Mouse (Mus musculus) heart, embryonic 13.5 days (tissue): ENCODE measurements at regions not wholly inside any gene's neighbourhood (a gene's known extent, or its start where the extent isn't known, plus 50 kb on each side); places are given as distances from the start of the nearest gene placed in this dataset.

Source experiments
- ATAC-seq: fragments of 200-750 bp; cut with Nextera tagmentation; 2 replicates; pipeline ENCODE4 v1.8.0; 2017; ENCODE audit warnings: moderate TSS enrichment; ENCODE audit not compliant: insufficient number of reproducible peaks, low FRiP score, low TSS enrichment; ENCODE audit errors: extremely low read depth
- H3K27ac ChIP-seq: fragments of 300-500 bp; sonication (generic); replicated peaks from 2 replicates; pipeline ENCODE4 v1.5.1; 2015; ENCODE audit warnings: moderate library complexity, mild to moderate bottlenecking, inconsistent platforms
- H3K27me3 ChIP-seq: fragments of 300-500 bp; sonication (generic); replicated peaks from 2 replicates; pipeline ENCODE4 v1.6.1; 2015; ENCODE audit warnings: mild to moderate bottlenecking, inconsistent platforms
- H3K36me3 ChIP-seq: fragments of 300-500 bp; sonication (generic); 2 replicates; pipeline ENCODE4 v1.6.1; 2015; ENCODE audit warnings: mild to moderate bottlenecking, inconsistent platforms
- H3K4me1 ChIP-seq: fragments of 300-500 bp; sonication (generic); 2 replicates; pipeline ENCODE4 v1.6.1; 2015; ENCODE audit warnings: inconsistent platforms
- H3K4me2 ChIP-seq: fragments of 300-500 bp; sonication (generic); 2 replicates; pipeline ENCODE4 v1.6.1; 2015; ENCODE audit warnings: inconsistent platforms, mild to moderate bottlenecking, moderate library complexity
- H3K4me3 ChIP-seq: fragments of 300-500 bp; sonication (generic); 2 replicates; pipeline ENCODE4 v1.5.1; 2015; ENCODE audit warnings: moderate library complexity, mild to moderate bottlenecking, inconsistent platforms
- H3K9ac ChIP-seq: fragments of 300-500 bp; sonication (generic); 2 replicates; pipeline ENCODE4 v1.6.1; 2015; ENCODE audit warnings: inconsistent platforms, mild to moderate bottlenecking, moderate library complexity
- H3K9me3 ChIP-seq: fragments of 300-500 bp; sonication (generic); 2 replicates; pipeline ENCODE4 v1.6.1; 2016; ENCODE audit warnings: inconsistent platforms
- WGBS: fragments of 180-500 bp; shearing (Covaris S2); methylation state at CpG from one replicate; pipeline ENCODE4 v1.1.7; 2015; ENCODE audit warnings: mixed read lengths; 5-methylcytosine and 5-hydroxymethylcytosine counted together

DNA sequence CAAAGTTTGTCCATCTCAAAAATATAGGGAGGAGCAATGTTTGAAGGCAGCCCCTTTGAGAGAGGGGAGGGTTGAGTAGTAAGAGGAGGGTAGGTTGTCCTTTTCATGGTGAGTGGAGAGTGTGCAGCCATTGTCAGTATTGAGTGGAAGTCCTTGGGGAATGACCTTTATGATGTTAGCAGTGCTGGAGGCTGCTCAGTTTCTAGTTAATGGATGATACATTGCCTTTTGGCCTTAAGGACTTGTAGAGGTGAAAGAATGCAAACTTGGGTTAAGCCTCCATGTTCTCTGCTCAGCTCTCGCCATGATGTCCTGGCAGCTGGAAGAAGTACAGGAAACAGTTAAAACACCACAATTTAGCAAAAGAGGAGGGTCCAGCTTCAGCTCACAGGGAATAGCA is 250.6 kb downstream of the Dmrt2 start:
- WGBS: 64% methylated on average over 1 of the region's 1 CpGs
- H3K9ac ChIP-seq: no peak overlapping the region
- no peaks in the 10 kb centered on the region for H3K36me3 ChIP-seq
- H3K27me3 ChIP-seq: no peaks in the 10 kb centered on the region
- H3K4me2 ChIP-seq: no peak overlapping the region
- H3K4me3 ChIP-seq: no peak overlapping the region
- H3K4me1 ChIP-seq: peaks cover 22% of the 10 kb centered on the region
- no peak overlapping the region for H3K27ac ChIP-seq
- no peak for ATAC-seq
- no peaks in the 10 kb centered on the region for H3K9me3 ChIP-seq

DNA sequence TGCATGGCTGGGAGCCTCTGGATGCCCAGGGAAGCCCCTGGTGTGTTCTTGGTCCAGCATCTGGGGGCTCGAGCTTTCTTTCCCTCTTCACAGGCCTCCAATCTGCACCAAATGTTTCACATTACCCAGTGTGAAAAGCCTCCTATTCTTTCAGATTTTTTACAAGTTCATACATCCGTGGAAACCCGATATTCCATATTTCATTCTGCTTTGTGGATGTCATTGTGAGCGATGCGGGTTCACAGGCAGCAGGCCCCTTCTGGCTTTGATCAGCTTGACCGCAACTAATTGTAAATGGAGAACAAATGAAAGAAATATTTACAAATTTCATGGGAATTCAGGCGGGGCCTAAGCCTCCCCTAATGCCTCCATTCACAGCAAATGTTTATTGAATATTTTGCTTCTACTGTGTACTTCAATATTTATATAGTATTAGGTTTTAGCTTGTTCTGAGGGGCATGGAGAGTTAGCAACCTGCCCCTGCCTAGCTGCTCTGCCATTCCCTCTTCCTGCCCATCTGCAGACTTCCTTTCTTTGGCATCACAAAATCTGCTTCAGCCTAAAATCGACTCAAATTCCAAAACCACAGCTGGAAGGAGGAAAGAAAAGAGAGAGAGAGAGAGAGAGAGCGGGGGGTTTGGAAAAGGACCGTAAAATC is 251.6 kb downstream of the Dmrt2 start:
- Histone ChIP-seq H3K27ac (no peak overlapping the region), H3K9ac (no peak overlapping the region), H3K36me3 (no peaks in the 10 kb centered on the region), H3K9me3 (no peaks in the 10 kb centered on the region), H3K27me3 (no peaks in the 10 kb centered on the region), H3K4me2 (no peak overlapping the region), H3K4me3 (no peak overlapping the region), H3K4me1 (peaks cover 28% of the 10 kb centered on the region)
- ATAC-seq: no peak
- 71% methylated on average over 10 of the region's 10 CpGs for WGBS

- Histone ChIP-seq H3K4me2 (no peak overlapping the region), H3K4me1 (peaks cover 28% of the 10 kb centered on the region), H3K27ac (no peak overlapping the region), H3K36me3 (no peaks in the 10 kb centered on the region), H3K9ac (no peak overlapping the region), H3K27me3 (no peaks in the 10 kb centered on the region), H3K9me3 (no peaks in the 10 kb centered on the region), H3K4me3 (no peak overlapping the region)
- no peak for ATAC-seq
- 59% methylated on average over 5 of the region's 5 CpGs for whole genome bisulfite sequencing
These were observed 252.2 kb downstream of the Dmrt2 start for GRCm38 (mm10) chr19:25924385-25924769.

- Histone ChIP-seq H3K9me3 (no peaks in the 10 kb centered on the region), H3K36me3 (no peaks in the 10 kb centered on the region), H3K4me3 (no peak overlapping the region), H3K27ac (no peak overlapping the region), H3K27me3 (no peaks in the 10 kb centered on the region), H3K4me2 (no peak overlapping the region), H3K9ac (no peak overlapping the region), H3K4me1 (peaks cover 24% of the 10 kb centered on the region)
- WGBS: 55% methylated on average over 9 of the region's 9 CpGs
- ATAC-seq: no peak
These were observed 255.0 kb downstream of the Dmrt2 start for GRCm38 (mm10) chr19:25927220-25927619.

GRCm38 (mm10) chr19:25937343-25937742 is 265.1 kb downstream of the Dmrt2 start:
- Histone ChIP-seq H3K4me1 (no peaks in the 10 kb centered on the region), H3K36me3 (no peaks in the 10 kb centered on the region), H3K27ac (no peak overlapping the region), H3K4me3 (no peak overlapping the region), H3K9ac (no peak overlapping the region), H3K9me3 (no peaks in the 10 kb centered on the region), H3K27me3 (no peaks in the 10 kb centered on the region), H3K4me2 (no peak overlapping the region)
- 43% methylated on average over 9 of the region's 9 CpGs for WGBS
- no peak for ATAC-seq

- Histone ChIP-seq H3K9me3 (no peaks in the 10 kb centered on the region), H3K4me2 (peak overlapping the region; percentile 19), H3K9ac (no peak overlapping the region), H3K4me1 (peaks cover 20% of the 10 kb centered on the region), H3K4me3 (no peak overlapping the region), H3K27me3 (no peaks in the 10 kb centered on the region), H3K27ac (peak overlapping the region; percentile 37; the same call in 1 of the 2 replicates), H3K36me3 (no peaks in the 10 kb centered on the region)
- no peak for ATAC-seq
- WGBS: 24% methylated on average over 5 of the region's 5 CpGs
These were observed 299.0 kb downstream of the Dmrt2 start for GRCm38 (mm10) chr19:25971210-25971609.

GRCm38 (mm10) chr19:25975202-25975601 is 303.0 kb downstream of the Dmrt2 start:
- H3K4me3 ChIP-seq: no peak overlapping the region
- ATAC-seq: no peak
- H3K9ac ChIP-seq: no peak overlapping the region
- no peaks in the 10 kb centered on the region for H3K27me3 ChIP-seq
- no peak overlapping the region for H3K4me2 ChIP-seq
- H3K4me1 ChIP-seq: peaks cover 20% of the 10 kb centered on the region
- no peak overlapping the region for H3K27ac ChIP-seq
- H3K36me3 ChIP-seq: no peaks in the 10 kb centered on the region
- H3K9me3 ChIP-seq: no peaks in the 10 kb centered on the region

- Histone ChIP-seq H3K9me3 (no peaks in the 10 kb centered on the region), H3K4me3 (no peak overlapping the region), H3K27me3 (no peaks in the 10 kb centered on the region), H3K4me1 (0 out of 2 replicates have a peak, but pooled peaks cover 3% of the 10 kb centered on the region), H3K36me3 (no peaks in the 10 kb centered on the region), H3K27ac (no peak overlapping the region), H3K9ac (no peak overlapping the region), H3K4me2 (no peak overlapping the region)
- 58% methylated on average over 4 of the region's 4 CpGs for WGBS
- no peak for ATAC-seq
These were observed 308.1 kb downstream of the Dmrt2 start for GRCm38 (mm10) chr19:25980308-25980707.

DNA sequence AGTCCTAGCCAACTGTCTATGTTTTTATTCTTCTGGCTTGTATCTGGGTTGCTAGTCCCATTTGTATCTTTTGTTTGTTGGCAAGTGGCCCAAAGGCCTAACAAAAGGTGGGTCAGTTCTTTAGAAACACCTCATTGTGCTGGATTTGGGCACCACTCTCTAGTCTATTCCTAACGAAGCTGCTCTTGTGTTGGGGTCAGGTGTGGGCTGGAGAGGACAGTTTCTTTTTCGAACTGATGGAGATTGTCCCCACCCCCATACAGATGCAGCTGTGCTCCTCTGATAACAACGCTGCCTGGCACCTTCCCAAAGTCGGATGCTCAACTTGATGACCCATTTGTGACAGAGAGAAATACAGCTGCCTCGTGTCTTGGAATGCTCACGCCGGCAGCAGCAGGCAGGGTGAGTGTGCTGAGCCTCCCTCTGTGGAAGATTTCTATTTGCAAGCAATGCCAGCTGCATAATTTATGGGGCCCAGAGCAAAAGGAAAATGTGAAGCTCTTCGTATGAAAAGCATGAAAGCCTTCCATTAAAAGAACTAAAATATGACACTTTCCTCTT is 342.5 kb downstream of the Dmrt2 start:
- ATAC-seq: no peak
- Histone ChIP-seq H3K4me2 (peak overlapping the region; percentile 16; the same call in 1 of the 2 replicates), H3K4me1 (peaks cover 8% of the 10 kb centered on the region), H3K36me3 (no peaks in the 10 kb centered on the region), H3K27ac (no peak overlapping the region), H3K27me3 (no peaks in the 10 kb centered on the region), H3K4me3 (no peak overlapping the region), H3K9me3 (no peaks in the 10 kb centered on the region), H3K9ac (no peak overlapping the region)
- WGBS: 39% methylated on average over 8 of the region's 8 CpGs

DNA sequence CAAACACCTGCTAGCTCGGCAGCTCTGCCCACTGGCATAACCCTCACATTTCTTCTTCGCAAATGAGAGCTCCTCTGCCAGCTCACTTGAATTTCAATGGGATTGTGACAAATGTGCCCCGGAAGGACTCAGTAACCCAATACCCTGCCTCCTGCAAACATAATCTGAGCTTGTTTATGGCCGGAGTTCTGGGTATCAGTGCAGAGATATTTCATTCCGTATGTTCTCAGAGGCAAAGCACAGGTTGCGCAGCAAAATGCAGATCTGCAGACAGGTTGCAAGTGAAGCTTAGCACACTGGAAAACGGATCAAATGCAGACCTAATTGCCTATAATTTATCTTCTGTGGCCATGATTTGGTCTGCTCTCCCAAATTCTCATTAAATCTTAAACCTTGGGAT is 348.9 kb downstream of the Dmrt2 start:
- Histone ChIP-seq H3K36me3 (no peaks in the 10 kb centered on the region), H3K9ac (no peak overlapping the region), H3K9me3 (no peaks in the 10 kb centered on the region), H3K4me1 (peaks cover 5% of the 10 kb centered on the region; the same call in 1 of the 2 replicates), H3K27me3 (no peaks in the 10 kb centered on the region), H3K4me3 (no peak overlapping the region), H3K4me2 (no peak overlapping the region), H3K27ac (no peak overlapping the region)
- ATAC-seq: no peak
- WGBS: 73% methylated on average over 7 of the region's 7 CpGs

DNA sequence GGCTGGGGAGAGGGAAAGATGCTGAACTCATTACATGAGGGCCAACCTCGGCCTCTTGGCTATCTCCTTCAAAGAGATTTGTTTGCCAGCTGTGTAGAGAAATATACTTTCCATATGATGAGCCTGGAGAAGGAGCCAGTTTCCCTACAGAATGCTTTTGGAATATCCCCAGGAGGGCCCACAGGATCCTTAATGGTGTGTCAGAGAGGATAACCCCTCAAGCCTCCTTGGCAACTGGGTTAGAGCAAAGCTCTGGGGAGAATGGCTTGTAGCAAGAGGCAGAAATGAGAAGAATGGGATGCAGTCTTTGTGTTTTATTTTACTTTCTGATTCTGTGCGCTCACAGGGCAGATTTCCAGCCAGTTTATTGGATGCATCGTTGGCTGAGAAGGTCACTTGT is 353.9 kb downstream of the Dmrt2 start:
- H3K27me3 ChIP-seq: no peaks in the 10 kb centered on the region
- no peaks in the 10 kb centered on the region for H3K9me3 ChIP-seq
- no peak overlapping the region for H3K27ac ChIP-seq
- H3K9ac ChIP-seq: no peak overlapping the region
- H3K4me3 ChIP-seq: no peak overlapping the region
- H3K4me1 ChIP-seq: peaks cover 14% of the 10 kb centered on the region
- no peak overlapping the region for H3K4me2 ChIP-seq
- 67% methylated on average over 3 of the region's 3 CpGs for WGBS
- ATAC-seq: no peak
- no peaks in the 10 kb centered on the region for H3K36me3 ChIP-seq

GRCm38 (mm10) chr19:26037270-26037669 is 365.1 kb downstream of the Dmrt2 start:
- H3K27ac ChIP-seq: no peak overlapping the region
- ATAC-seq: no peak
- 6% methylated on average over 7 of the region's 7 CpGs for WGBS

More at GRCm38 (mm10) chr19:26037270-26037669, 365.1 kb downstream of the Dmrt2 start:
- H3K36me3 ChIP-seq: no peaks in the 10 kb centered on the region
- no peaks in the 10 kb centered on the region for H3K9me3 ChIP-seq
- H3K4me3 ChIP-seq: no peak overlapping the region
- H3K27me3 ChIP-seq: 0 out of 2 replicates have a peak, but pooled peaks cover 9% of the 10 kb centered on the region
- peaks cover 5% of the 10 kb centered on the region for H3K4me1 ChIP-seq
- H3K9ac ChIP-seq: no peak overlapping the region
- H3K4me2 ChIP-seq: no peak overlapping the region
